Mouse (Mus musculus): ENCODE measurements around the gene Gm48552. TPM values are rescaled to one million over a fixed set of nuclear protein-coding genes. Genes with fewer than 3 reads are reported as not detected.
A peak's percentile ranks its signal among the peaks of the same experiment; 100 is the strongest.

Gene Gm48552
- polyA plus RNA-seq, 2 experiments from 2014 or later: 0.71 to 2.3 TPM

- no peak for ATAC-seq
Measured at GRCm38 (mm10) chr10:81421041-81421796, 32.4 kb downstream of the Gm48552 start.

GRCm38 (mm10) chr10:81421797-81422100 lies 32.9 kb downstream of the Gm48552 start:
- no peak for ATAC-seq

GRCm38 (mm10) chr10:81422191-81422590 lies 33.4 kb downstream of the Gm48552 start:
- no peak for ATAC-seq

GRCm38 (mm10) chr10:81422661-81423217 lies 33.9 kb downstream of the Gm48552 start:
- no peak for ATAC-seq

- ATAC-seq: no peak
Measured at GRCm38 (mm10) chr10:81423476-81424245, 34.9 kb downstream of the Gm48552 start.

GRCm38 (mm10) chr10:81424246-81425051 lies 35.6 kb downstream of the Gm48552 start:
- ATAC-seq: no peak

GRCm38 (mm10) chr10:81425236-81425850 lies 36.5 kb downstream of the Gm48552 start:
- ATAC-seq: no peak

GRCm38 (mm10) chr10:81426081-81426671 lies 37.4 kb downstream of the Gm48552 start:
- no peak for ATAC-seq

- ATAC-seq: no peak
Measured at GRCm38 (mm10) chr10:81426897-81427296, 38.1 kb downstream of the Gm48552 start.

GRCm38 (mm10) chr10:81427327-81427726 lies 38.5 kb downstream of the Gm48552 start:
- no peak for ATAC-seq

GRCm38 (mm10) chr10:81427804-81428506 lies 39.1 kb downstream of the Gm48552 start:
- no peak for ATAC-seq

GRCm38 (mm10) chr10:81428507-81428870 lies 39.7 kb downstream of the Gm48552 start:
- no peak for ATAC-seq

GRCm38 (mm10) chr10:81429092-81429491 lies 40.3 kb downstream of the Gm48552 start:
- no peak for ATAC-seq

GRCm38 (mm10) chr10:81429605-81430061 lies 40.8 kb downstream of the Gm48552 start:
- ATAC-seq: no peak

GRCm38 (mm10) chr10:81430141-81430830 lies 41.5 kb downstream of the Gm48552 start:
- ATAC-seq: peak; percentile 20

GRCm38 (mm10) chr10:81430831-81431525 lies 42.2 kb downstream of the Gm48552 start:
- ATAC-seq: no peak

- no peak for ATAC-seq
Measured at GRCm38 (mm10) chr10:81431526-81432168, 42.8 kb downstream of the Gm48552 start.

- peak; percentile 7 for ATAC-seq
Measured at GRCm38 (mm10) chr10:81432169-81432867, 43.5 kb downstream of the Gm48552 start.

- ATAC-seq: peak; percentile 86
Measured at GRCm38 (mm10) chr10:81432868-81433262, 44.1 kb downstream of the Gm48552 start.

All from CD4-positive, CD25-positive, alpha-beta regulatory T cell, adult 4 months (primary cell).